Mouse (Mus musculus): ENCODE results near the gene Xab2. TPM values are rescaled to one million over a fixed set of nuclear protein-coding genes. Genes with fewer than 3 reads are reported as not detected.
A peak's percentile ranks its signal among the peaks of the same experiment; 100 is the strongest.

Gene Xab2
- polyA plus RNA-seq, 1 experiment from 2014 or later: 59.6 TPM

DNA sequence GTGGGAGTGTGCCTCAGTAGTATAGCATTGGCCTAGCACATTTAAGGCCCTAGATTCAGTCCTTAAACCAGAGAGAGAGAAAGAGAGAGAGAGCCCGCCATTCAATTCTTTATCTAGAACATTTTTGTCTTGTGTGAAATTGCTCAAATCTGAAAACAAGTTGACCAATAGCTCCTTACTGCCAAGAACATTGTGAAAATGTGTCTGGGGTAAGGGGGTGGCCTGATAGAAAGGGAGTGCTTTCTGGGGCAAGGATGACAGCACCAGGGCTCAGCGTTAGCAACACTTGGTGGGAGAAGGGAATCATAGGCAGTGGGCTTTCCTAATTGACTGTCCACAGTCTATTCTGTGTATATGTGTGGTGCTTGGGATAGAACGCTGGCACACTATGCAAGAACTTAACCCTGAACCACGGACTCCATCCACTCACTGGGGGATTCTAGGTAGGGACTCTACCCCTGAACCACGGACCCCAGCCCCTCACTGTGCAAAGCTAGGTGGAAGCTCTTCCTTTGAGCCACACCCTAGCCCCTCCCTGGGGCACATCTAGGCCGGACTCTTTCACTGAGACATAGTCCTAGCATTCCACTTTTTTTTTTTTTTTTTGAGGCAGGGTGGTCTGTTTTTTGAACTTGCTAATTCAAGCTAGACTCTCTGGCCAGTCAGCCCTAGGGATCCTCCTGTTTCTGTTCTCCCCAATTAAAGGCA is 25.9 kb upstream of the Xab2 start:
- Histone ChIP-seq H3K4me1 (no peaks in the 10 kb centered on the region), H3K4me2 (replicated peaks) (no peak overlapping the region), H3K27ac (no peak overlapping the region), H3K9ac (no peak overlapping the region), H3K4me3 (no peak overlapping the region), H3K27me3 (no peaks in the 10 kb centered on the region), H3K9me3 (replicated peaks) (no peaks in the 10 kb centered on the region), H3K36me3 (no peaks in the 10 kb centered on the region)
- ATAC-seq (ENCODE audit: low FRiP score): no peak
- 84% methylated on average over 6 of the region's 6 CpGs for WGBS

DNA sequence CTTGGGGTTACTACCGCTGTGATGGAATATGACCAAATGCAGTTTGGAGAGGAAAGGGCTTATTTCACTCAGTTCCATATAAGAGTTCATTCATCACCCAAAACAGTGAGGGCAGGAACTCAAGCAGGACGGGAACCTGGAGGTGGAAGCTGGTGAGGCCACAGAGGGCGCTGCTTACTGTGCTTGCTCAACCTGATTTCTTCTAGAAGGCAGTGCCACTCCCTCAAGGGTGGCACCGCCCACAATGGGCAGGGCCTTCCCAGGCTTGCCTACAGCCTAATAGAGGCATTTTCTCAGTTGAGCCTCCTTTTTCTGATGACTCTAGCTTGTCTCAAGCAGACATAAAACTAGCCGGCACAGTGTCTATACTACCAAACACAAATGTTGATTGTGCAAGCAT is 24.7 kb upstream of the Xab2 start:
- Histone ChIP-seq H3K27me3 (no peaks in the 10 kb centered on the region), H3K4me2 (replicated peaks) (no peak overlapping the region), H3K27ac (no peak overlapping the region), H3K4me3 (no peak overlapping the region), H3K9ac (no peak overlapping the region), H3K36me3 (no peaks in the 10 kb centered on the region), H3K4me1 (no peaks in the 10 kb centered on the region), H3K9me3 (replicated peaks) (no peaks in the 10 kb centered on the region)
- no peak for ATAC-seq (ENCODE audit: low FRiP score)
- 29% methylated on average over 5 of the region's 5 CpGs for WGBS

DNA sequence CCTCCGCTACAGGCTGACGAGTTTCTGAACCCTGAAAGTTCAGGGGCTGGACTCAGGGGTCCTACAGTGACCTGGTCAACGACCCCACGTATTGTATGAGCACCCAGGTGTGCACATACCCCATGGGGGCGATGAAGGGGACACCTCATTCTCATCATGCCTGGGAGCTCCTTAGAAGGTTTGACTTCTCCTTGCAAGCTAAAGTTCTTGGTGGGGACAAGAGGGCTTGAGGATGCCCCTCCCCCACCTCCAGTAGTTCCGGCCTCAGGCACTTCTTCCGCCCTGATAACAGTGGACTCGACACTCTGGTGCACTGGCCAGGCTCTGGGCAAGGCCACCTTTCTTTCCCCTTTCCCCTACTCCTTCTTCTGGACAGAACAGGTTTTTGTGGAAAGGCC is 10.4 kb upstream of the Xab2 start:
- no peak overlapping the region for H3K27ac ChIP-seq
- peak overlapping the region; percentile 85 for H3K4me2 ChIP-seq (replicated peaks)
- 19% methylated on average over 8 of the region's 8 CpGs for WGBS
- peak overlapping the region; percentile 47 for H3K4me3 ChIP-seq
- H3K36me3 ChIP-seq: no peaks in the 10 kb centered on the region
- peaks cover 7% of the 10 kb centered on the region; the same call in 1 of the 2 replicates for H3K4me1 ChIP-seq
- H3K9ac ChIP-seq: peak overlapping the region; percentile 59
- ATAC-seq (ENCODE audit: low FRiP score): no peak; the same call in 1 of the 2 replicates
- H3K9me3 ChIP-seq (replicated peaks): no peaks in the 10 kb centered on the region
- peaks cover 20% of the 10 kb centered on the region for H3K27me3 ChIP-seq

DNA sequence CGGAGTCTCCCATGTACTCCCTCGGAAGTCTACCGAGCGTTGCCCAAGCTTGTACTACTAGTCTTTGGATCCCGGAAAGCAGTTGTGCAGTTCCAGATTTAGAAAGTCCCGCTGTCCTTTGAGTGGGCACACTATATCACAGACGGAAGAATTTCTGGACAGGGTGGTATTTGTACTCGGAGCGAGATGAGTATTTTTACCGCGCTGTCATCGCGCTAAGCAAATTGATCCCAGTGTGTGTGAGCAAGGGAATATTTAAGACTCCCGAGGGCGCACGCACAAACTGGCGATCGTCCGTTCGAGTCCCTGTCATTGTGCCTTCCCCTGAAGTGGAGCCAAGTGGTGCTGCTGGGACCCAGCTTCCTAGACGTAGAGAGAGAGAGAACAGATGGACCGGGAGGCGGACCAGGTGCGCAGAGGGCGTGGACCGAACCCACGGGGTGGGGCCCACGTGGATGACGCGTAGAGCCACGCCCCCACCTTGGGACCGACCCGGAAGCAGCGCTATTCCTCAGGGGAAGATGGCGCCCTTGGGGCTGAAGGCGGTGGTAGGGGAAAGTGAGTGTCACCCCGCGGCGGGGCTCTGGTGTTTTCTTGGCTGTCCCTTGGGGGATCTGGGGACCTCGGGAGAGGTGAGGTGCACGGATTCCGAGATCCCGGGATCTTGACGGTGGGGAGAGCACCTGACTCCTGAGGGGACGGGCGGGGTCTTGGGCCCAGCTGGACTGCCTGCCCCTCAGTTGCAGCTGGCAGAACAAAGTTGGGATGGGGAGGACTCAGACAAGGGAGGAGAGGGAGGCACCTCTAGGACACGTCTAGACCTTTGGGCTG is 9.7 kb upstream of the Xab2 start, which contains the start of gene Stxbp2:
Stxbp2 (plus strand) TSS at position 309 of the 831 bp plus-strand sequence.
- no peak within 1 kb of the TSS for H3K27ac ChIP-seq
- ATAC-seq (ENCODE audit: low FRiP score): peak; percentile 70
- H3K9ac ChIP-seq: peak within 1 kb of the TSS; percentile 59
- peak within 1 kb of the TSS; percentile 47 for H3K4me3 ChIP-seq
- WGBS: 6% methylated on average over 47 of the region's 47 CpGs
- H3K27me3 ChIP-seq: peaks cover 20% of the 10 kb centered on the region
- peaks cover 7% of the 10 kb centered on the region; the same call in 1 of the 2 replicates for H3K4me1 ChIP-seq
- H3K4me2 ChIP-seq (replicated peaks): peak within 1 kb of the TSS; percentile 85
- H3K36me3 ChIP-seq: no peaks in the 10 kb centered on the region
- no peaks in the 10 kb centered on the region for H3K9me3 ChIP-seq (replicated peaks)

DNA sequence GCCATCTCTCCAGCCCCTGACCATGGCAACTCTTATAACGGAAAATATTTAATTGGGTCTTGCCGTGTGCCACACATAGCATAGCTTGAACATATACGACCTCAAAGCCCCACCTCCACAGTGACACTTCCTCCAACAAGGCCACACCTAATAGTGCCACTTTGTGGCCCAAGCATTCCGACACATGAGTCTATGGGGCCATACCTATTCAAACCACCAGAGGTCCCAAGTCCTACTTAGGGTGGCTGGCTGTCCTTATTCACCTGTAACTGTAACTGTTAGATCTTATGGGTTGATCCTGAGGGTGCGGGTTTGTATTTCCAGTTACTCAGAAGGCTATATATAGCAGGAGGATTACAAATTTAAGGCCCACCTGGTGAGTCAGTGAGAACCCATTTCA is 6.9 kb upstream of the Xab2 start:
- no peak for ATAC-seq (ENCODE audit: low FRiP score)
- peaks cover 7% of the 10 kb centered on the region; the same call in 1 of the 2 replicates for H3K4me1 ChIP-seq
- H3K9ac ChIP-seq: no peak overlapping the region
- no peaks in the 10 kb centered on the region for H3K9me3 ChIP-seq (replicated peaks)
- H3K27ac ChIP-seq: no peak overlapping the region
- H3K4me2 ChIP-seq (replicated peaks): no peak overlapping the region
- no peak overlapping the region for H3K4me3 ChIP-seq
- 26% methylated on average over 5 of the region's 5 CpGs for WGBS
- H3K27me3 ChIP-seq: peaks cover 20% of the 10 kb centered on the region
- no peaks in the 10 kb centered on the region for H3K36me3 ChIP-seq

DNA sequence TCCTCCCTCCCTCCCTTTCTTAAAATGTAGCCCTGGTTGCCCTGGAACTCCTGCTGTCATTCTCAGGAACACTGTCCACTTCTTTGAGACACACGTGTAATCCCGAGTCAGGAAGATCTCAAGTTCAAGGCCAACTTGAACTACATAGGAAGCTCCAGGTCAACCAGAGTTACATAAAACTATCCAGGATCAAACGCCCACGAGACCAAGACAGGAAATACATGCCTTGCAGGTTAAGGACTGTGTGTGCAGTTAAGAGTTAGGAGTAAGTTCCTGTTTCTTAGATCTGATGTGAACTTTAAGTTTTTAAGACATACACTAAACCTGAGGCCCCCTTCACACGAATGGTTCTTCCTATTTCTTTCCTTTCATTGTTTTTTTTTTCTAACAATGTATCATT is 5.9 kb upstream of the Xab2 start:
- Histone ChIP-seq H3K27me3 (peaks cover 20% of the 10 kb centered on the region), H3K9ac (no peak overlapping the region), H3K27ac (no peak overlapping the region), H3K36me3 (no peaks in the 10 kb centered on the region), H3K4me3 (no peak overlapping the region), H3K4me1 (peaks cover 12% of the 10 kb centered on the region), H3K4me2 (replicated peaks) (no peak overlapping the region), H3K9me3 (replicated peaks) (no peaks in the 10 kb centered on the region)
- WGBS: 62% methylated on average over 5 of the region's 5 CpGs
- ATAC-seq (ENCODE audit: low FRiP score): no peak

DNA sequence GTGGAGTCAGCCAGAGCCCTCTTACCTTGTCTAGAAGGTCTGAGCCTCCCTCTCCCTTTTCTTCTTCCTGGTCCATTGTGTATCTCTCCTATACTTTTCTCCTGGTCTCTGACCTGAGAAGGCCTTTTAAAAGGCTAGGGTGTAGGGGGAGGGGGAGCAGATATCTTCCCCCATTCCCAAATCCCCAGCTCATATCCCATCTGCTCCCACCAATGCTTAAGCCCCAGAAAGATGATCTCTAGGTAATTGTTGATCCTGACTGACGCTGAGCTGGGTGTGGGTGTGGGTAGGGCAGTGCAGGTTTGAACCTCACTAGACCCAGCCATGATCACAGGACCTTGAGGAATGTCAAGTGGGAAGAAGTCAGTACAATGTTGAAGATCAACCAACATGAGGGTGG is 4.3 kb upstream of the Xab2 start, which contains the start of gene Pcp2:
Pcp2 (minus strand) TSS at position 101 of the 400 bp plus-strand sequence.
- 76% methylated on average over 1 of the region's 1 CpGs for WGBS
- H3K27ac ChIP-seq: no peak within 1 kb of the TSS
- H3K9ac ChIP-seq: no peak within 1 kb of the TSS
- no peak within 1 kb of the TSS for H3K4me2 ChIP-seq (replicated peaks)
- no peak for ATAC-seq (ENCODE audit: low FRiP score)
- H3K36me3 ChIP-seq: no peaks in the 10 kb centered on the region
- H3K9me3 ChIP-seq (replicated peaks): no peaks in the 10 kb centered on the region
- peaks cover 16% of the 10 kb centered on the region for H3K27me3 ChIP-seq
- H3K4me1 ChIP-seq: peaks cover 9% of the 10 kb centered on the region
- no peak within 1 kb of the TSS for H3K4me3 ChIP-seq

DNA sequence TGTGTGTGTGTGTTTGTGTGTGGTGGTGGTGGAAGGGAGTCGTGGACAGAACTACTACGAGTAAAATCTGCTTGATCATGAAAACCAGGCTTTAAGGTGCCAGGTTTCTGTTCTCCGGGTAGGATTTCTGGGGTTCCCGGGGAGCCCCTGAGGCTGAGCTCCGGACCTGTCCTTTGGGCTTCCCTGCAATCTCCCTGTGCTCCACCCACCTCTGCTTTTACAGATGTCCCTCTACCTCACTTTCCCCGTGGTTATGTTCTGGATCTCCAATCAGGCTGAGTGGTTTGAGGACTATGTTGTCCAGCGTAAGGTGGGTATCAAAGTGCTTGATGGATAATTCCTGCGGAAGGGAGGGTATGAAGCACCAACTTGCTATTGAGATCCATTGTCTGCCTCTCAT is 1.0 kb upstream of the Xab2 start:
- Histone ChIP-seq H3K4me2 (replicated peaks) (peak overlapping the region; percentile 64), H3K4me3 (peak overlapping the region; percentile 88), H3K9ac (peak overlapping the region; percentile 59), H3K36me3 (peaks cover 14% of the 10 kb centered on the region), H3K4me1 (peaks cover 18% of the 10 kb centered on the region), H3K27ac (no peak overlapping the region), H3K27me3 (no peaks in the 10 kb centered on the region; the same call in 1 of the 2 replicates), H3K9me3 (replicated peaks) (no peaks in the 10 kb centered on the region)
- no peak for ATAC-seq (ENCODE audit: low FRiP score)
- WGBS: 66% methylated on average over 8 of the region's 8 CpGs

DNA sequence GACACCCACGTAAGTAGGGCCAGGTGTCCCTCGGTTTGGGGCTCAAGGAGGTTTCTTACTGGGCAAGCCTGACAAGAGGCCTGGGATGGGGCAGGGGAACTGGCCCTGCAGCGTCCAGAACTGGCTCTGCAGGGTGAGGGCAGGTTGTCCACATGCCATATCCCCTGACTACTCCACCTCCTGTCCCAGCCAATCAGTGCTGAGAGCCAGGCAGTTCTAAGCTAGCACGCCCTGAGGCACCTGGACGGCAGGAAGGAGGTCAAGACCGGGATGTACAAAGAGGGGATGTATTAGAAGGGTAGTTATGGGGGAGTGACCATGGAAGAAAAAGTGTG is 11.3 kb downstream of the Xab2 start:
- no peak for ATAC-seq (ENCODE audit: low FRiP score)
- no peak overlapping the region for H3K27ac ChIP-seq
- no peaks in the 10 kb centered on the region for H3K9me3 ChIP-seq (replicated peaks)
- no peak overlapping the region for H3K9ac ChIP-seq
- no peaks in the 10 kb centered on the region for H3K27me3 ChIP-seq
- no peaks in the 10 kb centered on the region for H3K4me1 ChIP-seq
- no peak overlapping the region for H3K4me3 ChIP-seq
- 80% methylated on average over 6 of the region's 6 CpGs for WGBS
- no peak overlapping the region for H3K4me2 ChIP-seq (replicated peaks)
- H3K36me3 ChIP-seq: peaks cover 98% of the 10 kb centered on the region

DNA sequence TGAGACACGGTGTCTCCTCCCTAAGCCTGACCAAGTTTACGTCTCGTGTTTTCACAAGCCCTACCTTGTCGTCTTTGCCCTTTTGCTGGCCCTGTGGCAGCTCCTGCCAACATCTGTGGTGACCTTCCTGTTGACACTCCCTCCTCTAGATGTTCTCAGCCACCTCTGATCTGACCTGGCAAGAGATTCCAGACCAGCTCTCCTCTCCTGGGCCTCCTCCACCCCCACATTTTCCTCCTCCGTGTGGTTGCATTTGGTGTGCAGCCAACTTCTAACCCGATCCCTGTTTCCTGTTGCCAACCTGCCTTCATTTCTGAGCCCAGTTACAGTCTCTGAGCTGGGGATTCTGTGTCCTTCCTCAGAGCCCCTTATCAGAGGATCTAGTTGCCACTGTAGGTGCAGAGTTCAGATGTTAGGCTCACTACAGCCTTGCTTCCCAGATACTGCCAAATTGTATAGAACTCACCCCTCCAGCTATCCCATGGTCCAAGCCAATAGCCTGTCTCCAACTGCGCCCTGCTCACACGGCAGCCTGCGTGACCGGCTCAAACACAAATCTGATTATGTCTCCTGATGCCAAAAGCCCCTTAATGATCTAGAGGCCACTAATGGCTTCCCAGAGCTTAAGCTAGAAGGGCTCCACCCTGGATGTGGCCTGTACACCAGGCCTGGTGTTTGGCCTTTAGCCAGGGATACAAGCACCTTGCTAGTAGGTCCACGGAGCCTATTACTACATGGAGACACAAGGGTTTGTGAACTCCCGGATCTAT is 11.9 kb downstream of the Xab2 start:
- ATAC-seq (ENCODE audit: low FRiP score): no peak
- Histone ChIP-seq H3K27ac (no peak overlapping the region), H3K4me2 (replicated peaks) (no peak overlapping the region), H3K27me3 (no peaks in the 10 kb centered on the region), H3K4me3 (no peak overlapping the region), H3K9ac (no peak overlapping the region), H3K4me1 (no peaks in the 10 kb centered on the region), H3K36me3 (peaks cover 97% of the 10 kb centered on the region), H3K9me3 (replicated peaks) (no peaks in the 10 kb centered on the region)
- WGBS: 85% methylated on average over 12 of the region's 12 CpGs

DNA sequence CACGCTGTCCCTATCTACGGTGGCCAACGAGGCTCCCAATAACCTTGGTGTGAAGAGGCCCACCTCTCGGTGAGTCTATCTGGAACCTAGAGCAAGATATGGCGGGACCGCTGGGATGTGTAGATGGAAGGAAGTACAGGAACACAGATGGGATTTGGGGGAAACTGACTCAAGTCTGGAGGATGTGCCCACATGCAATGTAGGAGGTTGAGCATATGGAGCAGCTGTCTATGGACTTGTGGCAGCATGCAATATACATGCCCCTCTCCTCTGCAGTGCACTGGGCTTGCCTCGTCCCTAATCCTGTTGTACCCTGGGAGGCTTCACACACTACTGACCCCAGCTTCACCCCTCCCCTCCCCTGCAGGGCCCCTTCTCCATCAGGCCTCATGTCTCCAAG is 13.3 kb downstream of the Xab2 start:
- no peak overlapping the region for H3K4me3 ChIP-seq
- H3K4me1 ChIP-seq: no peaks in the 10 kb centered on the region
- 91% methylated on average over 7 of the region's 7 CpGs for WGBS
- H3K9ac ChIP-seq: no peak overlapping the region
- ATAC-seq (ENCODE audit: low FRiP score): no peak
- H3K27me3 ChIP-seq: no peaks in the 10 kb centered on the region
- H3K27ac ChIP-seq: no peak overlapping the region
- no peak overlapping the region for H3K4me2 ChIP-seq (replicated peaks)
- H3K9me3 ChIP-seq (replicated peaks): no peaks in the 10 kb centered on the region
- peaks cover 97% of the 10 kb centered on the region for H3K36me3 ChIP-seq

DNA sequence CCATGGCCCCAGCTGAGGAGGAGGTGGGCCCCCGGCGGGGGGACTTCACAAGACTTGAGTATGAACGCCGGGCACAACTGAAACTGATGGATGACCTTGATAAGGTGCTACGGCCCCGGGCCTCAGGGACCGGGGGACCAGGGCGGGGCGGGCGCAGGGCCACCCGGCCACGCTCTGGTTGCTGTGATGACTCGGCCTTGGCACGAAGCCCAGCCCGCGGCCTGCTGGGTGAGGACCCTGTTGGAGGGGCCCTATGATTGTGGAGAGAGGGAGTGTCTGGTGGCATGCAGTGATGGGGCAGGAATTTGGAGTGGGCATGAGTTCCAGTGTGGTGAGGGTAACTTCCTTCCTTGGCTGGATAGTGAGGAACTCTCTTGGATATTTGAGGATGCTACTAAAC is 14.5 kb downstream of the Xab2 start:
- H3K36me3 ChIP-seq: peaks cover 97% of the 10 kb centered on the region
- 91% methylated on average over 16 of the region's 16 CpGs for WGBS
- no peak overlapping the region for H3K4me3 ChIP-seq
- no peaks in the 10 kb centered on the region for H3K4me1 ChIP-seq
- H3K27ac ChIP-seq: no peak overlapping the region
- ATAC-seq (ENCODE audit: low FRiP score): no peak
- no peak overlapping the region for H3K9ac ChIP-seq
- no peaks in the 10 kb centered on the region for H3K9me3 ChIP-seq (replicated peaks)
- H3K4me2 ChIP-seq (replicated peaks): no peak overlapping the region
- H3K27me3 ChIP-seq: no peaks in the 10 kb centered on the region
